Mouse (Mus musculus): ENCODE measurements around the gene Nkx2-5.

Gene Nkx2-5

GRCm38 (mm10) chr17:26844909-26845148 lies at the start of gene Nkx2-5:
Gene Nkx2-5 (minus strand): TSS chr17:26845009.
- DNase-seq (ENCODE audit: low spot score) = no peak

DNA sequence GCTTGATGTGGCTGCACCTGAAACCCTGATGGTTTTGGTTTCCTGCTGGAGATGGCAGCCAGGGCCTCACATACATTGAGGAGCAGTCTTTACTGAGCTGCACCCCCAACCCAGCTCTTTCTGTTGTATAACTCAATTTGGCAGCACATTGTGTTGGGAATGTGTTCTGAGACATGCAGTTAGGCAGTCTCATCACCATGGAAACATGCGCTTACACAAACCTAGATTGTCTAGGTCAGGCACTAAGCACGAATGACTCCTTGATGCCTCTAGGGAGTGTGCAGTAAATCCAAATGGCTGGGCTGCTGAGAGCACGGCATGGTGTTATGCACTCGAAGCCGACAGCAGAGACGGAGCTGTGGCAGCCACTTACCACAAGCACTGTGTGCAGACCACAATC lies 49.5 kb upstream of the Nkx2-5 start:
- DNase-seq (ENCODE audit: low spot score) = no peak

DNA sequence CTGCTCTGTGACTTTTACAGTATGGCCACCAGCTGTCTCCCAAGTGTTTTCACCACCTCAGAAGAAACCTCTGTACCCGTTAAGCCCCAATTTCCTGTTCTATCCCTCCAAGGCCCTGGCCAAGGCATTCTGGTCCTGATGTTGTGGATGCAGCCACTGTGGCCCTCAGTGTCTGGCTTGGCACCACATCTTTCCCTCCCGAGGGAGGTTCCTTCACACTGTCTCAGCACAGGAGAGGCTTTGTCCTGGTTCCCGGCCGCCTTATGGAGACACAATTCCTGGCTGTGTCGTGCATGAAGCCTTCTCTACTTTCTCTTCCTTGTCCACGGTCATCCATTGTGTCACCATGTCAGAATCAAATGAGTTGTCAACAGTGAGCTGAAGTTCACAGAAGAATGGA lies 48.7 kb upstream of the Nkx2-5 start:
- no peak for DNase-seq (ENCODE audit: low spot score)

- DNase-seq (ENCODE audit: low spot score) = no peak
Observed at GRCm38 (mm10) chr17:26892635-26893375, 48.0 kb upstream of the Nkx2-5 start.

DNA sequence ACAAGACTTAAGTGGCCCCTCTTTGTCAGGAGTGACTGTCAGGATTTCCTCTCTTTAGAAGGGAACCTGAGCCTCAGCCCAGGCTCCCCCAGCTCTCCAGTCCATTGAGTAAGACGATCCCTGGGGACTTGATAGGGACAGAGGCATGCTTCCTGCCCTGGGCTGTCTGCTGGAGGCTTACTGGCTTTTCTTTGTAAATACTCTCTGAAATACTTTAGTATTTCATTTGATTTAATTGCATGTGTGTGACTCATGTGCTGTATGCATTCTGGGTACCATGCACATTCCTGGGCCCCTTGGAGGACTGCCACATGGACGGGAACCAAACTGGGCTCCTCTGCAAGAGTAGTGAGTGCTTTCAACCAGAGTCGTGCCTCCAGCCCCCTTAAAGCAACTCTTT lies 43.1 kb upstream of the Nkx2-5 start:
- DNase-seq (ENCODE audit: low spot score) = no peak

GRCm38 (mm10) chr17:26886047-26886749 lies 41.4 kb upstream of the Nkx2-5 start:
- peak; percentile 73 for DNase-seq (ENCODE audit: low spot score)

- DNase-seq (ENCODE audit: low spot score) = peak; percentile 85
Observed at GRCm38 (mm10) chr17:26884995-26885926, 40.5 kb upstream of the Nkx2-5 start.

GRCm38 (mm10) chr17:26883585-26883984 lies 38.8 kb upstream of the Nkx2-5 start:
- DNase-seq (ENCODE audit: low spot score) = peak; percentile 59

DNA sequence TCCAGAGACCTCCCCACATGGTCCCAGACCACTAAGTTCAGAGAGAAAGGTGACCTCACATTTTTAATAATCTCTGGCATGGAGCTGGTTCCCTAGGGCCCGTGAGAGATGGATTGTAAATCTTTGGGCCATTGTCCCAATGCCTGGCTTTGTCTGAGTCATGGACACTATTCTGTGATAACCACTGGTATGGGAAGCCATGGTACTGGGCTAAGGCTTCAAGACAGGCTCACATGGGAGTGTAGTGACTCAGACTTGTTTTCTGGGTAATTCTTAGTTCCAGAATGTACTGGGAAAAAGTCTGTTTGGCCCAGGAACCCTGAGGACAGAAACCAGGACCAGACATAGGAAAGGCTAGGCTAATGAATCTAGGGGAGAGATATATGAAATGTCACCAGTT lies 37.9 kb upstream of the Nkx2-5 start:
- no peak for DNase-seq (ENCODE audit: low spot score)

DNA sequence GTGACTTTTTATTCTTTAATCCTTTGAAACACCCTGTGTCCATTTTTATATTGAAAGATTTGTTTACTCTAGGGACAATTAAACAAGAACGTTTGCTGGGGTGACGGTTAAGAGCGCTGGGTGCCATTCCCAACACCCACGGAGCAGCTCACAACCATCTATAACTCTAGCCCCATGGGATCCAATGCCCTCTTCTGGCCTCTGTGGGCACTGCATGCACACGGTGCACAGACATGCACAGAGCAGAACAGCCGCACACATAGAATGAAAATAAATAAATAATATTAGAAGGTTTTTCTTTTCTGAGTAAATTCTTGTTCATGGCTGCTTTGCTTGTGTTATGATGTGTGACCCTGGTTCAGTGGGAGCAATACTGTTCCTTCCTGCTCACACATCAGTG lies 34.4 kb upstream of the Nkx2-5 start:
- DNase-seq (ENCODE audit: low spot score) = no peak

GRCm38 (mm10) chr17:26877927-26878326 lies 33.1 kb upstream of the Nkx2-5 start:
- DNase-seq (ENCODE audit: low spot score) = no peak

GRCm38 (mm10) chr17:26874542-26874941 lies 29.7 kb upstream of the Nkx2-5 start:
- no peak for DNase-seq (ENCODE audit: low spot score)

DNA sequence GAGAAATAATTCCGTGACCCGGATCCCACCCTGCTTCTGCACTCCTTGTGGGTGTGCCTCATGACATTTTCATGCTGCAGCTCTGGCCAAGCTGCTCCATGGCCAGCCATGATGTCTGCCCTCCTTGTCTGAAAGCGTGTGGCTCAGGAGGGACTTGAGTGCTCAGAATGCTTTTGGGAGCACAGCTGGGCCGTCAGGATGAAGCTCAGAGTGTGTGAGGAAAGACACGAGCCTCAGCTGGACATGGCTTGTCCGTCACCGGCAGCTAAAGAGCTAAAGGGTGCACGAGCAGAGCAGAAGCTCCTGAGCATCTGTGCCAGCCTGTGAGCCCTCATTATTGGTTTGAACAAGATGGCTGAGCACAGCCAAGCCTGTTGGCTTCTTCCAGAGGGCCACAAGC lies 28.7 kb upstream of the Nkx2-5 start:
- DNase-seq (ENCODE audit: low spot score) = no peak

- no peak for DNase-seq (ENCODE audit: low spot score)
Observed at GRCm38 (mm10) chr17:26872870-26873269, 28.1 kb upstream of the Nkx2-5 start.

DNA sequence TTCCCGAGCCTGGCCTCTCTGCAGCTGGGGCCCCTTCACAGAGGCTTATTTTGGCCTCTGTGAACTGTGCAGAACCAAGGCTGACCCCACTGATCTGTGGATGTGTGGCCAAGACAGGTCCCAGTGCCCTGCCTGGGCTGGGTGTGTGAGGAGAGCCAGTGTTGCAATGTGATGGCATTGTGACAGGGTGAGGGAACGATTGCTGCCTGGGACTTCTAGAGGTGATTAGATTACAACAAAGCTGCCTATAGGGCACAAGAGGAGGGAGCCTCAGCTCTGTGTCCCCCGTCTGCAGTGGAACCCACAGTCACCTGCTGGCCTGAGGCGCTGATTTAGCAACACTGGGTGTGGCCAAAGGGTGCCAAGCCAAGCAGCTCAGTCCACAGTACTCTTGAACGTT lies 23.9 kb upstream of the Nkx2-5 start:
- DNase-seq (ENCODE audit: low spot score) = no peak

- DNase-seq (ENCODE audit: low spot score) = no peak
Observed at GRCm38 (mm10) chr17:26865156-26865555, 20.3 kb upstream of the Nkx2-5 start.

DNA sequence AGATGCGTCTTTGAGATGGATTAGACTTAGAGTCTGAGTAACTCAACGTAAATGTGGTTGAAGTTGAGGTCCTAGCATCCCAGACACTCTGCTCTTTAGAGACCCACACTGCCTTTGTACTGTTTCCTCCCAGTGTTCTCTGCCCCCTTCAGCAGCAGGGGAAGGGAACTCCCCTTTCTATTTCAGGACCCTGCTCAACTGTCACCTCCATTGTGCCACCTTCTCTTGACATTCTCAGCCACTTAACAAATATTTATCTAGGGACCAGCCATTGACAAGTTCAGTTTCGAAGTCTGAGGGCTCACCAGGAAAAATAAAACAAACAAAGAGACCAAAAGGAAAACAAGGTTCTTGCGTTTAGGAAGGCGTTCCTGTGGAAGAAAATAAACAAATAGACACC lies 19.5 kb upstream of the Nkx2-5 start:
- no peak for DNase-seq (ENCODE audit: low spot score)

DNA sequence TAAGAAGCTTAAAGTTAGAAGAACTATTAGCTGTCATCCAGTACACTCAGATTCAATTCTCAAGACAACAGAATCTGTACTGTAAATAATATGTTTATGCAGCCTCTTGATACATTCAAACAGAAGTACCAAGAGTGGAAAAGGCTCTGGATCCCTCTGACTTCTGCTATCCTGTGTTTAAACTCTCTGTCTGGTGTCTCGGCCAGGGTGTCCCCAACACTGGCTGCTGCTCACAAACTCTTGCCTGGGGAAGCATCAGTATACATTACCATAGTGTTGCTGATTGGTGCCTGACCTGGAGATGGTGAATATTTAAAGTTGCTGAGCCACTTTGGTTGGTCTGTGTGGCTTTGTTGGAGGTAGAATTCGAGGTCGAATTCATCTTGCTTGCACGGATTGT lies 17.0 kb upstream of the Nkx2-5 start:
- no peak for DNase-seq (ENCODE audit: low spot score)

DNA sequence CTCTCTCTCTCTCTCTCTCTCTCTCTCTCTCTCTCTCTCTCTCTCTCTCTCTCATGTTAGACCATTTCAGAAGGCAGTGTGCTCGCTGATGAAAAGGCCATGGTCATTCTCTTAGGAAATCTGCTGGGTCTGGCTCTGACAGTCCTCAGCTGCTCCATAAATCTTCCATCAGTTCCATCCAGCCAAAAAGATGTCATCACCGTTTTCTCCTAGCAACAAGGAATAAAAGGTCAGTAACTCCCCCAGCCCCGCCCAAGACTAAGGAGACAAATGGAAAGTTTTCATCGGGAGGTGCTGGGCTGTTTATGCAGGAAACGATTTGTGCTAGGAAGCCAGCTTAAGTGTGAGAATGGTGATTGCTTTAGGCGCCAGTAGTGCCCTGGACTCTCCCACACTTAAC lies 16.6 kb upstream of the Nkx2-5 start:
- no peak for DNase-seq (ENCODE audit: low spot score)

- DNase-seq (ENCODE audit: low spot score) = no peak
Observed at GRCm38 (mm10) chr17:26860906-26861305, 16.1 kb upstream of the Nkx2-5 start.

GRCm38 (mm10) chr17:26852262-26852661 lies 7.5 kb upstream of the Nkx2-5 start:
- no peak for DNase-seq (ENCODE audit: low spot score)

GRCm38 (mm10) chr17:26851136-26851460 lies 6.3 kb upstream of the Nkx2-5 start:
- DNase-seq (ENCODE audit: low spot score) = no peak
